Mouse (Mus musculus) neural tube, embryonic 11.5 days (tissue): ENCODE results near the gene Nme7. TPM values are rescaled to one million over a fixed set of nuclear protein-coding genes. Genes with fewer than 3 reads are reported as not detected.

ENCODE experiments used
- ATAC-seq: fragments of 200-750 bp; cut with Nextera tagmentation; 2 replicates; pipeline ENCODE4 v1.8.0; 2017; ENCODE audit warnings: moderate number of reproducible peaks, mild to moderate bottlenecking, moderate TSS enrichment, moderate library complexity; ENCODE audit not compliant: insufficient read depth, low FRiP score, low TSS enrichment
- DNase-seq: peaks from one replicate; pipeline ENCODE4 v3.0.0-alpha.2; 2015; ENCODE audit warnings: low spot score
- H3K27ac ChIP-seq: fragments of 300-500 bp; sonication (generic); 2 replicates; pipeline ENCODE4 v1.5.1; 2014; ENCODE audit warnings: low read depth, mild to moderate bottlenecking, low read length
- H3K27me3 ChIP-seq: fragments of 300-500 bp; sonication (generic); 2 replicates; pipeline ENCODE4 v1.6.1; 2014; ENCODE audit warnings: mild to moderate bottlenecking, low read length, mixed read lengths; ENCODE audit not compliant: control insufficient read depth, insufficient read depth
- H3K36me3 ChIP-seq: fragments of 300-500 bp; sonication (generic); 2 replicates; pipeline ENCODE4 v1.6.1; 2014; ENCODE audit warnings: mild to moderate bottlenecking, low read length, moderate library complexity, mixed read lengths; ENCODE audit not compliant: control insufficient read depth, insufficient read depth
- H3K4me1 ChIP-seq: fragments of 300-500 bp; sonication (generic); 2 replicates; pipeline ENCODE4 v1.6.1; 2014; ENCODE audit warnings: low read length, mixed read lengths; ENCODE audit not compliant: control insufficient read depth, insufficient read depth
- H3K4me2 ChIP-seq: fragments of 300-500 bp; sonication (generic); 2 replicates; pipeline ENCODE4 v1.6.1; 2014; ENCODE audit warnings: low read depth, mild to moderate bottlenecking, moderate library complexity
- H3K4me3 ChIP-seq: fragments of 300-500 bp; sonication (generic); 2 replicates; pipeline ENCODE4 v1.5.1; 2014; ENCODE audit warnings: low read depth, low read length
- H3K9ac ChIP-seq: fragments of 300-500 bp; sonication (generic); 2 replicates; pipeline ENCODE4 v1.6.1; 2014; ENCODE audit warnings: mild to moderate bottlenecking, low read length
- H3K9me3 ChIP-seq: fragments of 300-500 bp; sonication (generic); 2 replicates; pipeline ENCODE4 v1.6.1; 2016; ENCODE audit warnings: low read length; ENCODE audit not compliant: control insufficient read depth
- WGBS: fragments of 180-500 bp; shearing (Covaris S2); extraction: QIAGEN DNeasy Blood & Tissue Kit; methylation state at CpG from one replicate; pipeline ENCODE4 v1.1.7; 2014; 5-methylcytosine and 5-hydroxymethylcytosine counted together
- polyA plus RNA-seq: library from polyadenylated mRNA; unstranded; fragments of >200 nt; fragmentation: Nextera tagmentation; extraction: Ambion mirVana; gene quantifications from 2 replicates; pipeline ENCODE4 v1.2.1, GENCODE M21; 2014

Nme7 gene
- polyA plus RNA-seq, 1 experiment from 2014 or later = 32.4 TPM

DNA sequence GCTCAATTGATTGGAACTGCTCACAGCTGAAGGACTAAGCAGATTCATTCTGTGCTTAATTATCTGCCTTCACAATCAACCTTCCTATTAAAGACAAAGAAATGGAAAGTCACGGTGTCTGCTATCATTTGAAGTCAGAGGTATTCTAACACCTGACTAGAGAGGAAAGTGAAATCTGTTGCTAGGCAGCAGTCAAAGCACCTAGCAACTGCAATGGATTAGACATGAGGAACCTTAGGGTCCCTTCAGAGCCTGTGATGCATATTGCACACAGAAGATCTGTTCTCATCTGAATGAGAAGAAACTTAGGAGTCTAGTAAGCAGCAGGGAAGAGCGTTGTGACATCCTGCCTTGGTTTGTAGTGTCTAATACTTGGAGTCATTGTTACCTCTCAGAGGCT is 58.1 kb downstream of the Nme7 start:
- H3K4me3 ChIP-seq = no peak overlapping the region
- no peak overlapping the region for H3K9ac ChIP-seq
- no peaks in the 10 kb centered on the region for H3K9me3 ChIP-seq
- H3K27me3 ChIP-seq = no peaks in the 10 kb centered on the region
- no peak for DNase-seq
- no peaks in the 10 kb centered on the region for H3K36me3 ChIP-seq
- ATAC-seq = peak; percentile 56
- WGBS = 62% methylated on average over 2 of the region's 2 CpGs
- H3K4me1 ChIP-seq = no peaks in the 10 kb centered on the region
- no peak overlapping the region for H3K27ac ChIP-seq
- H3K4me2 ChIP-seq = no peak overlapping the region

DNA sequence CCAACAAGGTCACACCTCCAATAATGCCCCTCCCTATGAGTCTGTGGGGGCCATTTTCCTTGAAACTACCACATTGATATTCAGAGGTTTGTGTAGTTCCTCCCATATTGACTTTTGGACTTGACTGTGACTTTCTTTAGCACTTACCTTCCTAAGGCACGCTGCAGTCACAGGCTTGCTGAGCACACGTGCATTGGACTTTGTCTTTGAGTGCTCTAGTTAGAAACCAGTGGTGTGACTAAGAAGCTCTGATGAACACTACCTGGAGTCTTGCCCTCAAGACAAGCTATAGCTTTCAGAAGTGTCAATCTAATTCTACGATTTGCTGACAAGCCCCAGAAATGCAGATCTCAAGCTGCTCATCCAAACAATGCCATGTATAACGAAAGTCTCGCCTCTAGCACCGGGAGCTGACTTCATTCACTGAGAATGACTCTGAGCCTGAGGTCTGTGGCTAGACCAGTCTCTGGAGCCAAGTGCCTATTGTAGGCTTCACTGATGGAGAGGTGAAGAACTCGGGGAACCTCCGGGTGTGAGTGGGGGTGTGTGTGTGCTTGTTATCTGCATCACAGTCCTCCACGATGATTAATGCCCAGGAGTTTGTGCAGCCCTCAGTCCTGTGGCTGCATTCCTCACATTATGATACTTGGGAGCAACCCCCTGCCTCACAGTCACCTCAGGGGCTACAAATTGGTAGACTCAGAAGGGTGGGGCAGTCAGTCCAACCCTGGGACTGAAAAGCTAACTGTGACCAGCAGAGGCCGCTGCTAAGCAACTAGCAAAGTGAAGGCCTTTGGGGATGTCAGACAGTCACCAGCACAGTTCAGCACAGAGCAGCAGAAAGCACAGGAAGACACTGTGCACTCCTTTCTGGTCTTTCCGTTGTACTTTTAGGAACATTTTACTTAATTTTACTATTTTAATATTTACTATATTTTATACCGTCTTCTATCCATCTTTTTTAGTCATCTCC is 62.5 kb downstream of the Nme7 start:
- Histone ChIP-seq H3K27ac (no peak overlapping the region), H3K9ac (no peak overlapping the region), H3K36me3 (no peaks in the 10 kb centered on the region), H3K27me3 (no peaks in the 10 kb centered on the region), H3K4me2 (no peak overlapping the region), H3K4me3 (no peak overlapping the region), H3K4me1 (no peaks in the 10 kb centered on the region), H3K9me3 (no peaks in the 10 kb centered on the region)
- ATAC-seq (peak; percentile 59), DNase-seq (peak; percentile 64)
- WGBS = 78% methylated on average over 12 of the region's 12 CpGs

DNA sequence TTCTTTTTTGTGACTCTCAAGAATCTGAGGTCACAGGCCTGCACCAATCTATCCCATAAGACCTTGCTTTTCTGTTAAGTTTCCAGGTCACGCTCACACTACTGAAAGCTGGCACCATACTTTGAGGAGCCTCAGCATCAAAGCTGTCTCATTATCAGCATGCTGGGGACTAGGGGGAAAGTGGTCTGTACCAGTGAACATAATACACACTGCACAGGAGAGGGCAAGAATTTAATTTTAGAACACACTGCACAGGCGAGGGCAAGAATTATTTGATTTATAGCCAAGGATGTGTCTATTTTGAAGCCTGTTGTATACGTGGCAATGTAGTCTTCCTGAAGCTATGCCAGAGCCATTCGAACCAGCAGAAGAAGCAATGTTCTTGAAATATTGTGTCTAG is 64.2 kb downstream of the Nme7 start:
- DNase-seq (no peak), ATAC-seq (no peak)
- Histone ChIP-seq H3K9ac (no peak overlapping the region), H3K4me2 (no peak overlapping the region), H3K4me1 (no peaks in the 10 kb centered on the region), H3K27ac (no peak overlapping the region), H3K4me3 (no peak overlapping the region), H3K9me3 (no peaks in the 10 kb centered on the region), H3K27me3 (no peaks in the 10 kb centered on the region), H3K36me3 (no peaks in the 10 kb centered on the region)
- WGBS = 89% methylated on average over 4 of the region's 4 CpGs

DNA sequence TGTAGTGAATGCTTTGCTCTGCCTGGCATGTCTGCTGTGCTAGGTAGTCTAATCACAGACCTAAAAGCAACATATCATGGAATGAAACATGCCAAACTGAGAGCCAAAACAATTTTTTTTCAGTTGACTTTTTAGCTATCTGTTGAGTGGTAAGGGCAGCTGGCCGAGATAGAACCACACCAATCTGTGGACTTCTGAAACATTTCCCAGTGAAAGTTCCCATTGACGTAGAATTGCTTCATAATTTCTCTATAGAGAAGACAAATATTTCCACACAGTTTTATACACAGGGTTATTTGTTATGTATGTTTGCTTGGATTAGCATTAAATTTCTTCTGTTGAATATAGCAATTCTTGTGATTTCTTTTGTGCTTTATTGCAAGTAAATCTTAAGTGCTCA is 65.9 kb downstream of the Nme7 start:
- no peak for ATAC-seq
- H3K4me2 ChIP-seq = no peak overlapping the region
- WGBS = 96% methylated on average over 2 of the region's 2 CpGs
- H3K9me3 ChIP-seq = no peaks in the 10 kb centered on the region
- no peak overlapping the region for H3K4me3 ChIP-seq
- no peak for DNase-seq
- no peaks in the 10 kb centered on the region for H3K36me3 ChIP-seq
- no peak overlapping the region for H3K9ac ChIP-seq
- no peaks in the 10 kb centered on the region for H3K27me3 ChIP-seq
- H3K27ac ChIP-seq = no peak overlapping the region
- H3K4me1 ChIP-seq = no peaks in the 10 kb centered on the region

DNA sequence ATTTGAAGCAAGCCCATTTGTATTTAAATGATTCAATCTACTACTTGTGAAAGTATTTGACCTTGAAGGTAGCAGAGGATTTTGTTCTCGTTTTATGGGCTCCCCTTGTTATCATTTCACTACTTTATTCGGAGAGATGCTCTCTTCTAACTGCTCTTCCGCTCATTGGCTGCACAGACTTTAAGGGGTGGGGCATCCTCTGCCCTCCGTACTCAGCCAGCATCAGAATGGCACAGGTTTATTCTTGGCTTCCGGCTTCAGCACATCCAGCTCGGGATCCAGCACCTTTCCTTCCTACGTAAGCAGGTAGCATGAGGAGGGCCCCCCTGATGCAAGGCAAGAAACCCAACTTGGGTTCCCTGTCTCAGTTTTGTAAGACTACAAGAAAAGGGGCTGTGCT is 69.1 kb downstream of the Nme7 start:
- WGBS = 88% methylated on average over 7 of the region's 7 CpGs
- H3K27ac ChIP-seq = no peak overlapping the region
- no peaks in the 10 kb centered on the region for H3K9me3 ChIP-seq
- H3K4me3 ChIP-seq = no peak overlapping the region
- H3K27me3 ChIP-seq = no peaks in the 10 kb centered on the region
- DNase-seq (no peak), ATAC-seq (no peak)
- H3K4me1 ChIP-seq = no peaks in the 10 kb centered on the region
- H3K36me3 ChIP-seq = no peaks in the 10 kb centered on the region
- no peak overlapping the region for H3K4me2 ChIP-seq
- no peak overlapping the region for H3K9ac ChIP-seq

DNA sequence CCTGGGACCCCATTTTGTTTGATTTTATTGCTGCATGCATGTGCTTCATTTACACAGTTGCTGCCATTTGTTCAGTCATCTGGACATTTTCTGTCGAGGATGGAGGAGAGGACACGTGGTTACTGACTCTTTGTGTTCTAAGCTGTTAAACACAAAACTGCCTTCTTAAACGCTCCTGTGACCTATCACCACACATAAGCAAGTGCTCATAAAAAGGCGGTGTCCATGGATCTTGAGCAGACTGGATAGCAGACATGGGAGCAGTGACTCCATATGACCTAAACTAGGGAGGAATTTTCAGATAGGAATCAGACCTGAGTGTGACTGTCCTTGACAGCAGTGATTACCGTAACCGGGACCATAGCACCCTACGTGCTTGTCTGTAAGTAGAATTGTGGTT is 70.1 kb downstream of the Nme7 start:
- Histone ChIP-seq H3K27me3 (no peaks in the 10 kb centered on the region), H3K9me3 (no peaks in the 10 kb centered on the region), H3K36me3 (no peaks in the 10 kb centered on the region), H3K4me2 (no peak overlapping the region), H3K4me3 (no peak overlapping the region), H3K27ac (no peak overlapping the region), H3K9ac (no peak overlapping the region), H3K4me1 (no peaks in the 10 kb centered on the region)
- DNase-seq (no peak), ATAC-seq (peak; percentile 35; the same call in 1 of the 2 replicates)
- 67% methylated on average over 7 of the region's 7 CpGs for WGBS

DNA sequence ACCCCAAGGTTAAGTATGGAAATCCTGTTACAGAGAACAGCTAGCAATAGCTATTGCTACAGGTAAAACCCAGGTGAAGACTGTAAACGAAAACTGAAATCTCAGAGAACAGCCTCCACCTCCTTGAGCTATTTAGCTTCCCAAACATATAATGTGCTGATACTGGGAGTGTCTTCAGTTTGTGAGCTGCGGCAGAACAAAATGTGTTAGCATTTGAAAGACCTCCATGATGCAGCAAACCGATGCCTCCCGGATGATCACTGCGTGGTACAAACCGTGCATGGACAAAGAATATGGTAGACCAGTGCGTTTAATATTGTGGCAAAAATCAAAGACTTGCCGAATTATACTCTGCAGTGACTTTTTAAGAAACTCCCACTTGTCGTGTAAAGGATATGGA is 71.7 kb downstream of the Nme7 start:
- H3K4me2 ChIP-seq = no peak overlapping the region
- H3K9me3 ChIP-seq = no peaks in the 10 kb centered on the region
- no peak overlapping the region for H3K4me3 ChIP-seq
- H3K27ac ChIP-seq = no peak overlapping the region
- H3K27me3 ChIP-seq = no peaks in the 10 kb centered on the region
- no peak overlapping the region for H3K9ac ChIP-seq
- no peaks in the 10 kb centered on the region for H3K4me1 ChIP-seq
- ATAC-seq (no peak), DNase-seq (no peak)
- 91% methylated on average over 9 of the region's 9 CpGs for WGBS
- no peaks in the 10 kb centered on the region for H3K36me3 ChIP-seq

DNA sequence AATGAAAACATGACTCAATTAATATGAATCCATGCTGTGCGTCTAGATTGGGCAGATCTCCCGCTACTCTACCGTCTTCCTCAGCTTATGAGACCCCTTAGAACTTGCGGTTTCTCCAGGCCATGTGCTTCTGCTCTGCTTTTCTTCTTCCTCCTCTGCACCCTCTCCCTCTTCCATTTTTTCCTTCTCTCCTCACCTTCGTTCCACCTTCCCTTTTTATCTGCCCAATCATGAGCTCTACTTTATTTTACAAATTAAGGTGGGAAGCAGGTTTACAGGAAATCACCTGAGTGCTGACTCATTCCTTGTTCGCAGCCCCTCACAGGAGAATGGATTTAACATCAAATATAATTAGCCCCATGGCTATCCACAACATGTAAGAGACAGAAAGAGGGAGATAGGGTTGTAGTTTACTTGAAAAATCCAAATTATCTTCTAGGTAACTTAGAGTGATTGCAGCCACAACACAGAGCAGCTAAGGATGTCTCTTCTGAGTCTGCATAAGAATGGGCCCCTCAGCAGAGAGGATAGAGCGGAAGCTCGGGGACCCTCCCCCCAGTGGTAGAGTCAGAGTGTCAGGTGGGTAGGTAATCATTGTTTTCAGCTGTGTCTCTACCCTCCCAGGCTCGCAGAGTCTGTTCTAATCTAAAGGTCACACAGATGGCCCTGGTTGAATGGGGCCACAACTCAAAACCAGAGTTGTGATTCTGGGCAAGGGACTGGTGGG is 73.0 kb downstream of the Nme7 start:
- WGBS = 67% methylated on average over 9 of the region's 9 CpGs
- no peaks in the 10 kb centered on the region for H3K27me3 ChIP-seq
- no peak for DNase-seq

More for the DNA sequence above, 73.0 kb downstream of the Nme7 start:
- ATAC-seq = no peak
- H3K4me2 ChIP-seq = no peak overlapping the region
- H3K4me1 ChIP-seq = no peaks in the 10 kb centered on the region
- H3K4me3 ChIP-seq = no peak overlapping the region
- no peaks in the 10 kb centered on the region for H3K36me3 ChIP-seq
- no peak overlapping the region for H3K27ac ChIP-seq
- no peaks in the 10 kb centered on the region for H3K9me3 ChIP-seq
- no peak overlapping the region for H3K9ac ChIP-seq
